Mouse (Mus musculus) NIH3T3 (cell line): ENCODE measurements around the gene Prss40.
"Not testable (repeated sequence)": the region's sequence is repeated elsewhere in the genome, so short reads cannot be mapped to it uniquely, and the experiment has no call there.

Source experiments
- DNase-seq: peaks from one replicate; pipeline ENCODE4 v3.0.0-alpha.2; 2012; ENCODE audit warnings: low read depth

The Prss40 gene

GRCm38 (mm10) chr1:34535043-34535698, 25.6 kb downstream of the Prss40 start, which contains the start of gene Cfc1:
TSS of gene Cfc1 (plus strand) at chr1:34535648.
- not testable (repeated sequence) for DNase-seq

GRCm38 (mm10) chr1:34534574-34534973, 26.2 kb downstream of the Prss40 start:
- not testable (repeated sequence) for DNase-seq

GRCm38 (mm10) chr1:34523647-34524046, 37.1 kb downstream of the Prss40 start:
- no peak for DNase-seq

DNA sequence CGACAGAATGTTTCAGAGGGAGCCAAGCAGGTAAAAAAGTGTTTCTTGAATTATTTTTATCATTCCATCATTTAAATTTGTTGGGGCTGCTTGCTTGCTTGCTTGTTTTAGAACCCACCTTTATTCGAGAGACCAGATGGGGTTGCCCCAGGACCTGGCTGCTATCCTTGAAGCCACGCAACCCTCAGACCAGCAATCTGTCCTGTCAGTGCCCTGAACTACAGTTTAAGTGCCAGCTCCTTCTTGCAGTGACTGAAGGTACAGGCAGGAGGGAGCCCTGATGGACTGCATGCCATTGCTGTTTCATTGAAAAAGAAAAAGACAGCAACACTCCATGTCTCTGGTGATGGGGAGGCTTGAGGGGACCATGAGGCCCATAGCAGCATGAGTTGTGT, 37.9 kb downstream of the Prss40 start:
- no peak for DNase-seq

DNA sequence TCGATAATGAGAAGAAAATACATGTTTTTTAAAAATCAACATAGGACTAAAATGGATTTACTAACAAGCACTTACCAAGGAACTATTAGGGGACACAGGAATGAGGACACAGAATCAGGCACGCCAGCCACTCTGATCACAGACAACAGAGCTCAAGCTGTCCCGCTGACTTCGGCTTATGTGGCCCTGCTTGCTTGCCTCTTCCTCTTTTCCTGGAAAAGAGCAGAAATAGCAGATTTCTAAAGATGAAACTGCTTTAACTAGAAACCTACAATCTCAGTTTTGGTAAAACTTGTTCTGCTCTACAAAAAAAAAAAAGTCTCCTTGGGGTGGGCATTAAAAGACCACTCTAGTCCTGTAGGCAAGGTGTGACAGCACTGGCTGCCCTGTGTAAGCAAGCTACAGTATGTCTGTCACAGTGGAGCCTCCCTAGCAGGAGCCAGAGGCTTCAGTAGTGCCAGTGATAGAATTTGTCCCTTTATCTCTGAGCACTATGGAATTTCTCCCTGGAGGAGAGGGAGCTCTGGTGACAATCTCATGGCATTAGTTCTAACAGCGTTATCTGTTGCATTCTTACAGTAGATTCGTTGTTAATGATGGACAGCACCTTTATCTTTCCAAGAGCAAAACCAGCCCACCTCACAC, 38.4 kb downstream of the Prss40 start:
- DNase-seq = no peak

DNA sequence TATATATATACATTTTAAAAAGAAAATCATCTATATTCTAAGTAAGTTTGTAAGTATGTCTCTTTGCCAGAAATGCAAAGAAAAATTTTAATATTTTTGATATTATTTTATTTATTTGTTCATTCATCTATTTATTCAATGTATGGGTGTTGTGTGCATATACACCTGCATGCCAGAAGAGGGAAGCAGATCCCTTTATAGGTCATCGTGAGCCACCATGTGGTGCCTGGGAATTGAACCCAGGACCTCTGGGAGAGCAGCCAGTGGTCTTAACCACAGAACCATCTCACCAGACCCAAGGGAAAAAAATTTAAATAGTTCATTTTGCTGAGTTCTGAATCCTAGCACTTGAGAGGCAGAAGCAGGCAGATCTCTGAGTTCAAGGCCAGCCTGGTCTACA, 42.5 kb downstream of the Prss40 start:
- peak; percentile 21 for DNase-seq

GRCm38 (mm10) chr1:34517797-34518196, 42.9 kb downstream of the Prss40 start:
- not testable (repeated sequence) for DNase-seq

DNA sequence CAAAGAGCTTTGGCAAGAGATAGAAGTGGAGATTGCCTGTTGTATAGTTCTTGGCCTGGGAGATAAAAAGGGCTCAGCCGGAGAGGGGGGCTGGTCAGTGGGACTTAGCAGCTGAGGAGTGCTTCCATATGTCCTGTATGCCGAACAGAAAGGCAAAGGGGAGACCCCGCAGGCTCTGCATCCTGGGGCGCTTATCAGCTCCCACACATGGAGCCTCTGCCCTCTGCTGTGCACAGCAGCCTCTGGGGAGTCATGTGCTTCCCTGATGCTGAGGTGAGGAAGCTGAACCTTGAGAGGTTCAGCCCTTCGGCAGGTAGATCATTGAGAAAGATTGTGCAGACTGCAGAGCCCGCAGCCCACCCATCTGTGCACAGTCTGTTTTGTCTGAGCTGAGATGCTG, 43.4 kb downstream of the Prss40 start:
- DNase-seq = not testable (repeated sequence)

DNA sequence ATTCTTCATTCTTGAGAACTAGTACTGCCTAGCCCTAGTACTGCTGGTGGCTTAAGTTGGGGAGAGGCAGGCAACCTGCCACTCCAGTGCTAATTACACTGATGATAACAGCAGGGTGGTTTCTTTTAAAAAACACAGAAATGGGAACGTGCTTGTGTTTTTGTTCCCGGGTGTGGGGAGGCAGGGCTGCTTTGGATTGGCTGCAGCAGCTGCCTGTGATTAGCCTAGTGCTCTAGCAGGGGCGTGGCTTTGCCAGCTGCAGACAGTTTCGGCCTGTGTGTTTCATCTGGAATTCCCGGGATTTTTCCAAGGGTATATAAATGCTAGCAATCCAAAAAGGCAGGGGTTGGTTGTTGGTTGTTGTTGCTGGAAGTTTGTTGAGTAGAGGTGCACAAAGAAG, 44.1 kb downstream of the Prss40 start:
- DNase-seq = no peak

- DNase-seq = no peak
Observed at GRCm38 (mm10) chr1:34513068-34513467, 47.7 kb downstream of the Prss40 start.

- peak; percentile 22 for DNase-seq
Observed at GRCm38 (mm10) chr1:34511027-34511426, 49.7 kb downstream of the Prss40 start.

DNA sequence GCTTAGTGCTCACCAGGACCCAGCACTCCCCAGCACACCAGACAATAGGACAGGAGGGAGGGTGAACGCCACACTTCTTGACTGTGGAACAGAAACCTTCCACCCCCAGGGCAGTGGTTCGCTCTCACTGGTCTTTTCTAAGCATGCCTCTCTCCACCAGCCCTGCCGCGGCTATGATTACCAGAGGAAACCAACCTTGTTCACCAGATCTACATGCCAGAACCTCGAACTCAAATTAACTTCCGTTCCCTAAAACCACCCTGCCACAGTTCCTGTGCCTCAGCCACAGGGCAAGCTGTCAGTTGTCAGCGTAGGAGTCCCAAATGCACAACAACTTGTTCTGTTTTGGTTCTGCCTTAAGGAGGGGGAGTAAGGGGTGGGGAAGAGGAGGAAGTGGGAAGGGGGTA, 50.2 kb downstream of the Prss40 start:
- no peak for DNase-seq

GRCm38 (mm10) chr1:34507986-34508385, 52.8 kb downstream of the Prss40 start:
- no peak for DNase-seq

GRCm38 (mm10) chr1:34505970-34506551, 54.7 kb downstream of the Prss40 start:
- DNase-seq = no peak

DNA sequence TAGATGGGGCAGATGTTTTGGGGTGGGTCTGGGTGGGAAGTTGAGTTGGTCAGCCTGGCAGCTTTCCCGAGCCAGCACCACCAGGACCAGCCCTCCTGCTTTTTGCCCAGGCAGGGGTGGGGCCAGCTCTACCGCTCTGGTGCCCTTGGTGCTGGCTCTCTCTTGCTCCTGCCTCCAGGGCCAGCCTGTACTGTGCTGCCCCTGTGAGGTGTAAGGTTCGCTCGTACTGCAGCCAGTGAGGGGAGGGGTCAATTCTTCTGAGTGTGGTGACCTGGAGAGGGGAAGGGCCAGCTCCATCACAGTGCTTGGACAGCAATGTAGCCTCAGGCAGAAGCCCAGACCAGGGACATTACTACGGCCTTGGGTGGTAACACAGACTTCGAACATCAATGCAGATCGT, 55.4 kb downstream of the Prss40 start:
- no peak for DNase-seq

- DNase-seq = peak; percentile 51
Observed at GRCm38 (mm10) chr1:34502991-34503390, 57.8 kb downstream of the Prss40 start.
